Mouse (Mus musculus) MEL (cell line): ENCODE measurements around the gene Trmt2b. TPM values are rescaled to one million over a fixed set of nuclear protein-coding genes. Genes with fewer than 3 reads are reported as not detected.
A peak's percentile ranks its signal among the peaks of the same experiment; 100 is the strongest.

ENCODE experiments used
- DNase-seq: peaks from one replicate; pipeline ENCODE4 v3.0.0; 2011; ENCODE audit warnings: low read depth, low spot score
- H3K27ac ChIP-seq: 2 replicates; pipeline ENCODE4 v1.5.1; 2012; ENCODE audit warnings: low read depth, mild to moderate bottlenecking, control low read depth, low read length, moderate library complexity; ENCODE audit not compliant: control insufficient read depth
- H3K27me3 ChIP-seq, 2 experiments: fragments of 150-350 bp in 1 of 2; sonication (generic) in 1 of 2; 2 replicates each; pipeline ENCODE4 v1.6.1; 2012; ENCODE audit warnings: low read length in 2 of 2, mild to moderate bottlenecking in 2 of 2, improper control_type of control experiment in 1 of 2, moderate library complexity in 1 of 2; ENCODE audit not compliant: insufficient read depth in 2 of 2, control insufficient read depth in 1 of 2
- H3K36me3 ChIP-seq, 2 experiments: 2 replicates each; pipeline ENCODE4 v1.6.1; 2012 to 2014; ENCODE audit warnings: low read length in 2 of 2, improper control_type of control experiment in 1 of 2, inconsistent platforms in 1 of 2, mild to moderate bottlenecking in 1 of 2; ENCODE audit not compliant: insufficient read depth in 2 of 2, control insufficient read depth in 1 of 2
- H3K4me1 ChIP-seq, 2 experiments: fragments of 150-350 bp in 1 of 2; sonication (generic) in 1 of 2; 2 replicates each; pipeline ENCODE4 v1.6.1; 2012; ENCODE audit warnings: low read length in 2 of 2, improper control_type of control experiment in 1 of 2, mild to moderate bottlenecking in 1 of 2; ENCODE audit not compliant: insufficient read depth in 2 of 2, control insufficient read depth in 1 of 2
- H3K4me3 ChIP-seq, 2 experiments: fragments of 150-350 bp in 1 of 2; sonication (generic) in 1 of 2; 2 replicates each; pipeline ENCODE4 v1.5.1; 2012; ENCODE audit warnings: low read depth in 2 of 2, low read length in 2 of 2, mild to moderate bottlenecking in 2 of 2, moderate library complexity in 2 of 2, control low read depth in 1 of 2, improper control_type of control experiment in 1 of 2; ENCODE audit not compliant: control insufficient read depth in 1 of 2, insufficient read depth in 1 of 2
- H3K79me2 ChIP-seq: 2 replicates; pipeline ENCODE4 v1.6.1; 2012; ENCODE audit warnings: mild to moderate bottlenecking, low read length, moderate library complexity; ENCODE audit not compliant: control insufficient read depth, poor library complexity, insufficient read depth
- H3K9ac ChIP-seq: 2 replicates; pipeline ENCODE4 v1.6.1; 2012; ENCODE audit warnings: low read depth, mild to moderate bottlenecking, control low read depth, low read length, moderate library complexity; ENCODE audit not compliant: control insufficient read depth, poor library complexity, severe bottlenecking
- H3K9me3 ChIP-seq: fragments of 150-350 bp; sonication (generic); replicated peaks from 2 replicates; pipeline ENCODE4 v1.6.1; 2012; ENCODE audit warnings: mild to moderate bottlenecking, low read length, improper control_type of control experiment, moderate library complexity; ENCODE audit not compliant: insufficient read depth
- BHLHE40 ChIP-seq: IDR thresholded peaks from 2 replicates; pipeline ENCODE4 v1.6.1; 2012; ENCODE audit warnings: low read depth, mild to moderate bottlenecking, inconsistent platforms, low read length, improper control_type of control experiment, borderline replicate concordance
- CHD2 ChIP-seq: IDR thresholded peaks from 2 replicates; pipeline ENCODE4 v1.6.1; 2011; ENCODE audit warnings: low read length, improper control_type of control experiment
- E2F4 ChIP-seq: IDR thresholded peaks from 2 replicates; pipeline ENCODE4 v1.6.1; 2011; ENCODE audit warnings: low read depth, low read length, improper control_type of control experiment, borderline replicate concordance
- EP300 ChIP-seq, 2 experiments: IDR thresholded peaks; 2 replicates each; pipeline ENCODE4 v1.6.1; 2011; ENCODE audit warnings: improper control_type of control experiment in 2 of 2, low read length in 2 of 2, low read depth in 1 of 2, mild to moderate bottlenecking in 1 of 2
- ETS1 ChIP-seq: IDR thresholded peaks from 2 replicates; pipeline ENCODE4 v1.6.1; 2012; ENCODE audit warnings: low read depth, mild to moderate bottlenecking, inconsistent platforms, low read length, improper control_type of control experiment, moderate library complexity
- GATA1 ChIP-seq: IDR thresholded peaks from 2 replicates; pipeline ENCODE4 v1.6.1; 2011; ENCODE audit warnings: low read depth, low read length, improper control_type of control experiment
- HCFC1 ChIP-seq: IDR thresholded peaks from 2 replicates; pipeline ENCODE4 v1.6.1; 2012; ENCODE audit warnings: low read depth, mild to moderate bottlenecking, inconsistent platforms, low read length, improper control_type of control experiment, moderate library complexity
- MAZ ChIP-seq: IDR thresholded peaks from 2 replicates; pipeline ENCODE4 v1.6.1; 2012; ENCODE audit warnings: low read depth, mild to moderate bottlenecking, inconsistent platforms, low read length, improper control_type of control experiment
- MEF2A ChIP-seq: IDR thresholded peaks from 2 replicates; pipeline ENCODE4 v1.6.1; 2014; ENCODE audit warnings: low read depth, mild to moderate bottlenecking, inconsistent platforms, low read length, improper control_type of control experiment; ENCODE audit not compliant: poor library complexity, insufficient replicate concordance, severe bottlenecking; ENCODE audit errors: extremely low read depth
- MXI1 ChIP-seq: IDR thresholded peaks from 2 replicates; pipeline ENCODE4 v1.6.1; 2011; ENCODE audit warnings: mild to moderate bottlenecking, low read depth, low read length, improper control_type of control experiment
- MYB ChIP-seq: IDR thresholded peaks from 2 replicates; pipeline ENCODE4 v1.6.1; 2011; ENCODE audit warnings: mild to moderate bottlenecking, low read depth, low read length, improper control_type of control experiment
- MYC ChIP-seq: IDR thresholded peaks from 2 replicates; pipeline ENCODE4 v1.6.1; 2011; ENCODE audit warnings: low read depth, mild to moderate bottlenecking, low read length, improper control_type of control experiment, moderate library complexity
- NRF1 ChIP-seq: IDR thresholded peaks from 2 replicates; pipeline ENCODE4 v1.6.1; 2014; ENCODE audit warnings: low read depth, mild to moderate bottlenecking, inconsistent platforms, low read length, improper control_type of control experiment, moderate library complexity; ENCODE audit not compliant: poor library complexity, insufficient read depth, severe bottlenecking
- POLR2AphosphoS2 ChIP-seq: IDR thresholded peaks from 2 replicates; pipeline ENCODE4 v1.6.1; 2011; ENCODE audit warnings: low read length, improper control_type of control experiment
- POLR2AphosphoS5 ChIP-seq: IDR thresholded peaks from 2 replicates; pipeline ENCODE4 v1.6.1; 2012; ENCODE audit warnings: low read depth, borderline replicate concordance, mild to moderate bottlenecking, inconsistent platforms, low read length, moderate library complexity, mixed read lengths
- RAD21 ChIP-seq: IDR thresholded peaks from 2 replicates; pipeline ENCODE4 v1.6.1; 2011; ENCODE audit warnings: mild to moderate bottlenecking, low read depth, low read length, improper control_type of control experiment
- SIN3A ChIP-seq: IDR thresholded peaks from 2 replicates; pipeline ENCODE4 v1.6.1; 2012; ENCODE audit warnings: low read length, improper control_type of control experiment, inconsistent platforms
- TCF12 ChIP-seq: IDR thresholded peaks from 2 replicates; pipeline ENCODE4 v1.6.1; 2014; ENCODE audit warnings: low read depth, mild to moderate bottlenecking, inconsistent platforms, low read length, improper control_type of control experiment, moderate library complexity
- UBTF ChIP-seq: IDR thresholded peaks from 2 replicates; pipeline ENCODE4 v1.6.1; 2012; ENCODE audit warnings: low read depth, mild to moderate bottlenecking, inconsistent platforms, low read length, improper control_type of control experiment, moderate library complexity, borderline replicate concordance; ENCODE audit not compliant: insufficient read depth
- USF2 ChIP-seq, 2 experiments: IDR thresholded peaks; 2 replicates each; pipeline ENCODE4 v1.6.1; 2011 to 2012; ENCODE audit warnings: improper control_type of control experiment in 2 of 2, low read length in 2 of 2, borderline replicate concordance in 1 of 2, inconsistent platforms in 1 of 2, low read depth in 1 of 2, mild to moderate bottlenecking in 1 of 2; ENCODE audit not compliant: insufficient read depth in 1 of 2
- ZNF384 ChIP-seq: IDR thresholded peaks from 2 replicates; pipeline ENCODE4 v1.6.1; 2012; ENCODE audit warnings: low read depth, mild to moderate bottlenecking, inconsistent platforms, low read length, improper control_type of control experiment
- polyA plus RNA-seq, 2 experiments: library from polyadenylated mRNA; stranded (reverse) in 1 of 2; unstranded in 1 of 2; fragments of >175 nt in 1 of 2; fragments of >200 nt in 1 of 2; gene quantifications; 2 replicates each; pipeline versions ENCODE4 v1.2.1 to v1.2.4; 2012; ENCODE audit warnings: low replicate concordance in 2 of 2, low read depth in 1 of 2; ENCODE audit not compliant: insufficient read length in 2 of 2, insufficient read depth in 1 of 2, missing spikeins in 1 of 2
- total RNA-seq: library from RNA; depleted of rRNA; stranded (reverse); fragments of 300-350 nt; gene quantifications from 2 replicates; pipeline ENCODE4 v1.2.3, GENCODE M21; 2012

Trmt2b gene
- total and polyA plus RNA-seq, 3 experiments: 19.8 to 36.4 TPM; not detected in 1

DNA sequence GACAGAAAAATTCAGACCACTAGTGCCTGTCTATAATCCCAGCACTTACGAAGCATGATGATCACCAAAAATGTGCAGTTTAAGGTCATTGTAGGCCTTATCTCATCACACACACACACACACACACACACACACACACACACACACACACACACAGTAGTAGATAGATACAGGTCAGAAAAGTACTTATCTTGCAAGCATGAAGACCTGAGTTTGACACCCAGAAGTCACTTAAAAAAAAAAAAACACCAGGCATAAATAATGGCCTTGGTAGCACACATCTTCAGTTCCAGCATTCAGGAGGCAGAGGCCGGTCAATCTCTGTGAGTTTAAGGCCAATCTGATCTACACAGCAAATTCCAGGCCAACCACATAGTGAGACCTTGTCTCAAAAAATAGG lies 10.5 kb upstream of the Trmt2b start:
- Histone ChIP-seq H3K36me3 (no peaks in the 10 kb centered on the region), H3K9me3 (no peaks in the 10 kb centered on the region), H3K4me1 (no peaks in the 10 kb centered on the region), H3K79me2 (no peaks in the 10 kb centered on the region), H3K27me3 (no peaks in the 10 kb centered on the region; a peak in 1 of 4 replicates), H3K27ac (no peak overlapping the region), H3K9ac (no peak overlapping the region), H3K4me3 (no peak overlapping the region)
- no peak for DNase-seq
- no peak for TF ChIP-seq POLR2AphosphoS5
- TF ChIP-seq POLR2AphosphoS2: no peak
- peak; percentile 67 for TF ChIP-seq ZNF384
- no peak for TF ChIP-seq ETS1
- 0 out of 2 replicates have a peak, but pooled peaks have one; percentile 18 for TF ChIP-seq TCF12
- no peak for TF ChIP-seq RAD21
- peak; percentile 56 for TF ChIP-seq GATA1
- no peak for TF ChIP-seq E2F4
- TF ChIP-seq SIN3A: no peak
- TF ChIP-seq EP300 (IDR thresholded peaks at IDR 0.05; ENCODE audit: low read depth in 1 of 2, low read length in 2 of 2): peak; percentile 30 to 39; a peak in 1 of 4 replicates
- no peak for TF ChIP-seq HCFC1

DNA sequence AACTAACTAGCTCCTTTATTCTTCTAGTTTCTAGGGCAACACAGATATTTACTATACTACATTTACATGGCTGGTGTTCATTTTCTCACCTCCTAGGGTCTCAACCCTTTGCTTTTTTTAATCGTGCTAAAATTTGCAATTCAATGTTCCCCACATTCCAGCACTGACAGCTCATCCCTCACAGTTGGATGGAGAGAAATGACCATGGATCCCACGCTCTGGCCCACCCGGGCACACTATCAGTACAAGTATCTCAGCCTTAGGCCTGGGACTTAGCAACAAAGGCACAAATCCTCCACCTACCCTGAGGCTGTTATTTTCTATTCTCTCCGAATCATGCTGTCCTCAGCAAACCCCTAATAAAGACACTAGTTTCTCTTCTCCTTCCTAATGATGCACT lies 9.0 kb upstream of the Trmt2b start:
- H3K4me1 ChIP-seq: peaks cover 1 to 2% of the 10 kb centered on the region in 2 experiments; a peak in 3 of 4 replicates
- DNase-seq: no peak
- H3K79me2 ChIP-seq: no peaks in the 10 kb centered on the region
- peaks cover 0 to 3% of the 10 kb centered on the region in 2 experiments; a peak in 2 of 4 replicates for H3K36me3 ChIP-seq
- TF ChIP-seq NRF1 (no peak), EP300 (IDR thresholded peaks at IDR 0.05; ENCODE audit: low read depth in 1 of 2, low read length in 2 of 2) (no peak), HCFC1 (no peak), ZNF384 (no peak), MYC (no peak), MEF2A (no peak), MAZ (no peak), SIN3A (no peak), MXI1 (no peak), USF2 (IDR thresholded peaks at IDR 0.05; ENCODE audit: borderline replicate concordance in 1 of 2, insufficient read depth in 1 of 2, low read depth in 1 of 2, low read length in 2 of 2) (no peak), CHD2 (no peak), BHLHE40 (no peak), UBTF (no peak), MYB (no peak)
- no peaks in the 10 kb centered on the region for H3K27me3 ChIP-seq
- H3K9ac ChIP-seq: no peak overlapping the region
- H3K9me3 ChIP-seq: no peaks in the 10 kb centered on the region
- no peak overlapping the region for H3K4me3 ChIP-seq
- H3K27ac ChIP-seq: no peak overlapping the region
